Mouse (Mus musculus): ENCODE measurements at regions not wholly inside any gene's neighbourhood (a gene's known extent, or its start where the extent isn't known, plus 50 kb on each side); places are given as distances from the start of the nearest gene placed in this dataset.

- DNase-seq, result no peak
Observed at GRCm38 (mm10) chr13:35389781-35390525, 269.7 kb upstream of the Cdyl start.

- no peak for DNase-seq
Observed at GRCm38 (mm10) chr13:35390526-35390880, 269.1 kb upstream of the Cdyl start.

GRCm38 (mm10) chr13:35392167-35392566, 267.5 kb upstream of the Cdyl start:
- DNase-seq, result no peak

- peak; percentile 11 for DNase-seq
Observed at GRCm38 (mm10) chr13:35395192-35395591, 264.4 kb upstream of the Cdyl start.

GRCm38 (mm10) chr13:35395630-35396029, 264.0 kb upstream of the Cdyl start:
- DNase-seq, result peak; percentile 11

GRCm38 (mm10) chr13:35397166-35397565, 262.5 kb upstream of the Cdyl start:
- DNase-seq, result no peak

- no peak for DNase-seq
Observed at GRCm38 (mm10) chr13:35398192-35398591, 261.4 kb upstream of the Cdyl start.

- no peak for DNase-seq
Observed at GRCm38 (mm10) chr13:35402856-35403255, 256.8 kb upstream of the Cdyl start.

- no peak for DNase-seq
Observed at GRCm38 (mm10) chr13:35404428-35404827, 255.2 kb upstream of the Cdyl start.

- DNase-seq, result no peak
Observed at GRCm38 (mm10) chr13:35405384-35405783, 254.2 kb upstream of the Cdyl start.

GRCm38 (mm10) chr13:35417500-35417899, 242.1 kb upstream of the Cdyl start:
- no peak for DNase-seq

GRCm38 (mm10) chr13:35420076-35420475, 239.6 kb upstream of the Cdyl start:
- DNase-seq, result no peak

- DNase-seq, result no peak
Observed at GRCm38 (mm10) chr13:35426061-35426460, 233.6 kb upstream of the Cdyl start.

- DNase-seq, result peak; percentile 14
Observed at GRCm38 (mm10) chr13:35435173-35435572, 224.5 kb upstream of the Cdyl start.

- no peak for DNase-seq
Observed at GRCm38 (mm10) chr13:35447661-35448060, 212.0 kb upstream of the Cdyl start.

- no peak for DNase-seq
Observed at GRCm38 (mm10) chr13:35452420-35452819, 207.2 kb upstream of the Cdyl start.

GRCm38 (mm10) chr13:35453222-35453914, 206.3 kb upstream of the Cdyl start:
- DNase-seq, result no peak

GRCm38 (mm10) chr13:35460051-35460450, 199.6 kb upstream of the Cdyl start:
- DNase-seq, result no peak

- DNase-seq, result no peak
Observed at GRCm38 (mm10) chr13:35463231-35463630, 196.4 kb upstream of the Cdyl start.

GRCm38 (mm10) chr13:35463850-35464249, 195.8 kb upstream of the Cdyl start:
- no peak for DNase-seq

- no peak for DNase-seq
Observed at GRCm38 (mm10) chr13:35469361-35470198, 190.1 kb upstream of the Cdyl start.

- DNase-seq, result no peak
Observed at GRCm38 (mm10) chr13:35478226-35478625, 181.4 kb upstream of the Cdyl start.

GRCm38 (mm10) chr13:35482340-35482739, 177.3 kb upstream of the Cdyl start:
- no peak for DNase-seq

- DNase-seq, result no peak
Observed at GRCm38 (mm10) chr13:35486125-35486524, 173.5 kb upstream of the Cdyl start.

All from embryo, embryonic 11 days (tissue).